Mouse (Mus musculus) monocyte, adult 59 days (primary cell): Measurements from ENCODE around the gene Rab39b. TPM values are rescaled to one million over a fixed set of nuclear protein-coding genes. Genes with fewer than 3 reads are reported as not detected.

ENCODE experiments used
- total RNA-seq, 2 experiments: library from RNA; stranded (reverse); gene quantifications; one replicate each; pipeline ENCODE4 v1.2.4; 2023

Gene Rab39b
- total RNA-seq, result not detected

DNA sequence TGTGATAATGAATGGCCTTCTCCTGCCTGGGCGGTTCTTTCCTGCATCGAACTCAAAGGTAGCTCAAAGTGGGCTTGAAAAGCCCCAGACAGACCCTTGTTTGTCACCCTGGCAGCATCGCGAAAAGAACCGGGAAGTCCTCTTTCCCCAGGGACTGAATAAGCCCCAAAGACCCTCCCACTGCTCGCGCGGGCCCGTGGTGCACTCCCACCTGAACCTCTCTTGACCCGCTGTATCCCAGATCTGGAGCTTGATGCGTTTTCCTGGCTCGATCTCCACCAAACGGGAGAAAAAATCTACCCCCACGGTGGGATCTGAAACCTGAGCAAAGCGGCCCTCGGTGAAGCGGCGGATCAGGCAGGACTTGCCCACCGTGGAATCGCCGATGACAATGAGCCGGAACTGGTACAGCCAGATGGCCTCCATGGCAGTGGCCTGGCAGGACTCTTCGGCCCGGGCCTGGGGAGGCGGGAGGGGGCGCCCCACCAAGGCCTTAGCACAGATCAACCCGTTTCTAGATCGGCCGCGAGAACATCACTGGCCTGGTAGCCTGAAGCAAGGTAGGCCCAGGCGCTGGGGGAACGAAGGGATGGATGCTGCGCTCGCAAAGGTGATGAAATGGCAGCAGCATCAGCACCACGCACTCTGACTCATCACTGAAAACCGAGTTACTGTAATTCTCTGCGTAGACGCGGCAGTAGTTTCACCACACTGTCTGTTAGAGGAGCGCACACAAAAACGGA, at the start of gene Rab39b:
TSS of gene Rab39b (minus strand) at position 650 of the 743 bp plus-strand sequence.

Other genes with a start within 250 kb of the Rab39b start
- 10 to 100 TPM; 13.7 to 18.2 TPM for gene Fundc2, start 195.8 kb downstream of the Rab39b start, total RNA-seq
- under 1 TPM; 0.10 to 0.12 TPM for gene F8, start 195.6 kb downstream of the Rab39b start, total RNA-seq
- gene Cmc4, start 161.6 kb downstream of the Rab39b start, total RNA-seq, result 1 to 10 TPM; 5.7 to 6.7 TPM
- 1 to 10 TPM; 5.9 to 7.4 TPM for gene Mtcp1, start 161.6 kb downstream of the Rab39b start, total RNA-seq
- 10 to 100 TPM; 16.5 to 17.9 TPM for gene Brcc3, start 161.6 kb downstream of the Rab39b start, total RNA-seq
- 10 to 100 TPM; 41.1 to 46.3 TPM for gene Vbp1, start 63.9 kb downstream of the Rab39b start, total RNA-seq